ENCODE assay signal across 8 mouse cellular contexts in genomic region chr8:86535791-86536662, GRCm38 (mm10). TPM values are rescaled to one million over a fixed set of nuclear protein-coding genes. Genes with fewer than 3 reads are reported as not detected.
DNase-seq lines count a peak whose midpoint lies in the region; ATAC-seq lines count a peak whose summit lies in the region.

No protein-coding gene starts in this region.

- 43% methylated on average over 11 of the region's 11 CpGs for WGBS in hindbrain, embryonic 16.5 days

- ATAC-seq in common myeloid progenitor, adult 5-6 weeks (replicated peaks; ENCODE audit: low read depth, poor library complexity, severe bottlenecking) = peak; percentile 54; the same call in 1 of the 2 replicates
- ATAC-seq in hindbrain, embryonic 16.5 days = peak; percentile 87
- ATAC-seq in monocyte, adult 5-6 weeks (replicated peaks; ENCODE audit: insufficient number of reproducible peaks, low FRiP score, low TSS enrichment, poor library complexity, severe bottlenecking) = no peak

- peak overlapping the region; percentile 41 for H3K9ac ChIP-seq in hindbrain, embryonic 16.5 days (ENCODE audit: low read depth, low read length)

- H3K4me3 ChIP-seq in hindbrain, embryonic 16.5 days (ENCODE audit: low read length) = no peak overlapping the region

- H3K4me1 ChIP-seq in hindbrain, embryonic 16.5 days (ENCODE audit: control insufficient read depth, insufficient read depth, low read depth, low read length) = peaks cover 6% of the 10 kb centered on the region

- H3K27ac ChIP-seq in hindbrain, embryonic 16.5 days (ENCODE audit: low read depth, low read length) = peak overlapping the region; percentile 76

- H3K4me2 ChIP-seq in hindbrain, embryonic 16.5 days (ENCODE audit: low read length) = peak overlapping the region; percentile 36

- no peaks in the 10 kb centered on the region for H3K9me3 ChIP-seq in hindbrain, embryonic 16.5 days (ENCODE audit: control insufficient read depth, low read length)

- H3K36me3 ChIP-seq in hindbrain, embryonic 16.5 days (ENCODE audit: control insufficient read depth, insufficient read depth, low read length) = no peaks in the 10 kb centered on the region

- DNase-seq in adrenal gland, adult (ENCODE audit: inconsistent age in 2 of 2, low spot score in 1 of 2) = peak; percentile 74 to 91
- DNase-seq in gastrocnemius, adult 8-10 months (ENCODE audit: low spot score in 2 of 2) = peak; percentile 60 to 64
- peak; percentile 44 to 69 for DNase-seq in layer of hippocampus, postnatal 25 days (ENCODE audit: extremely low spot score in 1 of 2, low spot score in 1 of 2)
- DNase-seq in lung, postnatal 4 days = peak; percentile 78 to 81
- DNase-seq in right cerebral cortex, postnatal 10 days (ENCODE audit: low spot score in 2 of 2) = peak; percentile 87 to 89

- no peaks in the 10 kb centered on the region; the same call in 1 of the 2 replicates for H3K27me3 ChIP-seq in hindbrain, embryonic 16.5 days (replicated peaks; ENCODE audit: control insufficient read depth, insufficient read depth, low read length)

RNA-seq across cellular contexts. Expression of gene Abcc12, which starts 44.5 kb away (rescaled TPM):
- not detected in 2 replicates for total RNA-seq in common myeloid progenitor, adult 5-6 weeks (2017)
- total RNA-seq in gastrocnemius, adult 8-10 months (2022) = under 1 TPM in 1 of 4 experiments, not detected in 3; 0.05 TPM
- 0.20 and 0.26 TPM in 2 replicates for polyA plus RNA-seq in hindbrain, embryonic 16.5 days (2015; fragmentation: Nextera tagmentation; extraction: Ambion mirVana)
- under 1 TPM; 0.25 to 0.42 TPM for total RNA-seq in layer of hippocampus, postnatal 25 days (2021)
- total RNA-seq in monocyte, adult 5-6 weeks (2017) = not detected in 3 replicates
